Mouse (Mus musculus) c-Kit-positive CD71-positive TER-119-negative erythroid progenitor cells, embryonic 14.5 days (primary cell): ENCODE data around the gene Large1.
"Not testable (repeated sequence)": the region's sequence is repeated elsewhere in the genome, so short reads cannot be mapped to it uniquely, and the experiment has no call there.

Experiments used
- DNase-seq: peaks from one replicate; pipeline ENCODE4 v3.0.0-alpha.2; 2013; ENCODE audit warnings: low read depth

Large1 gene

DNA sequence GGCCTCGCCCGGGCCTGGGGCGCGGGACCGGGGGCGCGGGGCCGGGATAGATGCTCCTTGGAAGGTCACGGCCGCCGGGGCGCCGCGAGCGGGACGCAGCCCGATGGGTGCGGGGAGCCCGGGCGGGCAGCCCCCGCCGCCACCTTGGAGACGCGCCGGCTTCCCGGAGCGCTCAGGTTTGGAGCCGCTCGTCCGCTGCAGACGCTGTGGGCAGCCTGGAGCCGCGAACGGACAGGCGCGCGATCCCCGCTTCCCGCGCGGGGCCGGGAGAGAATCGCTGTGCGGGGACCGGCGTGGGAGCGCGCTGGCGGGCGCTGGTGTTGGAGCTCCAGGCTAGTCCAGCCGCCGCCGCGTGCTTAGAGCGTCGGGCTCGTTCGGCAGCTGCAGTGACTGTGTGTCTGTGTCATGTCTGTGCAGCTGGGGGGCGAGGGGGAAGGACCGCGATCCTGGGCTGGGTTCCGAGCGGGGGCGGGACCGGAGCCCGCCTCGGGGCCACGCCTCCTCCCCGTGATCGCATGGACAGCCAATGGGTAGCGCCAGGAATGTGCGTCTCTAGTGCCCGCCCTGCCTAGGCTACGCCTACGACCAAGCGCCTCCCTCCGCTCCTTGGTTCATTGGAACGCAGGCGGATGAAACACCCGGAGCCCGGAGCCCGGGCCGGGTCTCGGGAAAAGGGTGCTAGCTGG, at the start of gene Large1:
TSS of gene Large1 (minus strand) at position 433 of the 686 bp plus-strand sequence.
- DNase-seq: peak; percentile 75

DNA sequence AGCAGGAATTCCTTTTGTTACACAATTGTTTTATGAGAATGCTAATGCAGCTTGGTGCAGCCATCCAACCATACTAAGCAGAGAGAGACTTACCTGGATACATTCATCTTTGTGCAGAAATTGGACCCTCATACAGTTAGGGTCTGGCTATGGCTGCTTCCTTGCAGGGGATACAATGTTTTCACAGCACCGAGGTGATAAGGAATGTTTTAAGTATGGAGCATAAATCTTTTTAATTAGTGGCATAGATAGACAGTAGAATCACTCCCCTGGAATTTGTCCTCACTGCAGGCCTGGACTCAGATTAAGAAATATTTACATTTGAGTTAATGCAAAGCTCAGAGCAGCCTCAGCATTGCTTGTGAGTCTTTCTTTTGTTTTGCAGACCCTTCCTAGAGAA, 47.0 kb upstream of the Large1 start:
- DNase-seq: no peak

DNA sequence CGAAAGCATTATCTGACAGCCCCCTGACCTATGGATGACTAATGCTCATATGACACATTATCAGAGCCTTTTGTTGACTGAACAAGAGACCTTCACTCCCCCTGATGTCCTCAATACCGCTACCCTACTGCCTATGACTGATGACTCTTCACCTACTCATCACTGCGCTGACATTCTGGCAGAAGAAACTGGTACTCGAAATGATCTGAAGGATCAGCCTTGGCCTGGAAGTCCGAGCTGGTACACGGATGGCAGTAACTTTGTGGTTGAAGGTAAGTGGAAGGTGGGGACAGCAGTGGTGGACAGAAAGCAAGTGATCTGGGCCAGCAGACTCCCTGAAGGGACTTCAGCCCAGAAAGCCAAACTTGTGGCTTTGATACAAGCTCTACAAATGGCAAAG, 19.7 kb upstream of the Large1 start:
- DNase-seq: not testable (repeated sequence)

DNA sequence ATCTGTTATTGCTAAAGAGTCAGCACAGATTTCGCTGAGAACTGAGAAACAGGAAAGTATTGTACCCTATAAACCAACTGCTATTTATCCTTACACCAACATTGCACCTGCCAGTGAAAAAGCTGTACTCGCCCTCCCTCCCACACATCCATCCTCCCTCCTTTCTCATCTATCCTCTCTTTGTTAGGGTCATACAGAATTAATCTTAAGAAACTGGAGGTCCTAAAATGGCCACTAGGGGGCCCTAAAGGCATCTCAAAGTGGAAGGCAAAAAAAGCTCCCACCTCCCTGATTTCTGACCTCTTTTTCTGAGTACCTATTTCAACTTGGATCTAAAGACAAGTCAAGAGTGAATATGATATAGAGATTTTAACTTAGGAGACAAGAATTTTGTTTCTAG, 2.6 kb upstream of the Large1 start:
- no peak for DNase-seq

DNA sequence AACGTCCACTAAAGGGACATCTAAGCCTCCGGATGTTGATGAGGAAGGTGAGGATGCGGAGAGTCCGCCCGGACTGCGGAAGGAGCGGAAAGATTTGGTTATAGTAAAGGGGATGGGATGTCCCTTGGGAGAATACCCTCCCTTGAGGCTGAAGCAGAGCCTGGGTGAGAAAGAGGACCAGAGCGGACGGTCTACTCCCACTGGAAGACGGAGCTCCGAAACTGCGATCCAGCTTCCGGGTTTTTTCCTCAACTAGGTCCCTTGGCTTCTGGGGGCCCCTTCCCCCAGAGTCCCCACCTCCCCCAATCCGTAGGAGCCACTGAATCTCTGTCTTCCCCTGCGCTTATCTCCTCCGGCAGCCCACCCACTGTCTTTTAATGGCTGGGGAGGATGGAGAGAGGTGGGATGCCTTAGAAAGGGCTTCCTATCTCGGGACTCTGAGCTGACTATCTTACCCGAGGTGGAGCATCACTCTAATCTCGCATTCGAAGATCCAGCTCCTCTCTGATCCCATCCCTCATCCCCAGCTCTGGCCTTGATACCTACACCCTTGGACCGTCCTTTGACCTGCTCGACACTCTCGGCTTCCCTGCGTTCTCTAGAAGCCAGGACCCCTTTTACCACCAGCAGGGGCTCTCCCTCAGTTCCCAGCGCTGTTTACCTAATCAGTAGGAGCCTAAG, 1.0 kb upstream of the Large1 start:
- DNase-seq: no peak

DNA sequence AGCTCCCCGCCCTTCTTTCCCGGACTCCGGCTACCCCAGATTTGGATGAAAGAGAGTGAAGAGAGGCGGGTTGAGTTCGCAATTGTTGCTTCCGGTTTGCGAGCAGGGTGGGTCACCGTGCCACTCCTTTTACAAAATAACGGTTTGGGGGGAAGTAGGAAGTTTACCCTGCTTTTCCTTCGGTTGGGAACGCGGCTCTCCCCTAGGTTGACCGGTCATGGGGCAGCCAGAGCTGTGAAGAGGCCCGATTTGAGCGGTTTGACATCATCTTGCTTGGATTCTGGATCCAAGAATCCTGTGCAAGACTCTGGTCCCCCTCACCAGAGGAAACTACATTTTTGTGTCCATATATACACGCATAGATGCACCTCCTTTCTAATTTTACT, 447 bp upstream of the Large1 start:
- no peak for DNase-seq

DNA sequence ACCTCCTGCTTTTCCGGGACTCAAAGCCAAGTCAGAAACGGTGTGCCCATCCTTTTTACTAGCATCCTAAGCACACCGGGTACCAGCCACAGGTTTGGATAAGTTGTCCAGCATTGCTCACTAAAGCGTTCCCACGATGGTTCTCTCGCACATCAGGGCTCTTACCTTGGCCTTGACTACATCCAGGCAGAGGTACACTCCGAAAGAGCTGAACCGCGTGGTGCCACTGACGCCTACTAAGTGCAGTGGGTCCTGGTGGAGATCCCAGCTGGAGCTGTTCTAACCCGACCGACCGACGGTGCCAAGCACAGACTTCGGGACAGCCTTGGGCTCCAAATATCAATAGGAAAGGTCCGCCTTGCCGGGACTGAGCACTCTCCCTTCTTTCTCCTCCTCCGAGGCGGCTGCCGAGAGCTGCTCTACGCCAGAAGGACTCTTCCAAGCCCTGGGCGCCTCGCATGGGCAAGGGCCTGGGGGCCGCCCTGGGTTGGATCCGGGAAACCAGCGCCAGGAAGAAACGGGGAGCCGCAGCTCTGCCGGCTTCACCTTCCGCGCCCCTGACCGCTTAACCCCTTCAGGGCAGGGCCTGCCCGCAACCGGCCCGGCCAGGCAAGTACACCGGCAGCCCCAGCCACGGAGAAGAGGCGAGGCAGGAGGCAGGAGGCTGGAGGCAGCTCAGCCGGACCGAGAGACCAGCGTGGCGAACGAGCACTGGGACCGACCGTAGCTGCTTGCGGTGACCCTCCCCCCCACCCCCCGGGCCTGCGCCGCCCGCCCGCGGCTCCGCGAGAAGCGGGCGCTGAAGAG, 836 bp downstream of the Large1 start:
- no peak for DNase-seq

DNA sequence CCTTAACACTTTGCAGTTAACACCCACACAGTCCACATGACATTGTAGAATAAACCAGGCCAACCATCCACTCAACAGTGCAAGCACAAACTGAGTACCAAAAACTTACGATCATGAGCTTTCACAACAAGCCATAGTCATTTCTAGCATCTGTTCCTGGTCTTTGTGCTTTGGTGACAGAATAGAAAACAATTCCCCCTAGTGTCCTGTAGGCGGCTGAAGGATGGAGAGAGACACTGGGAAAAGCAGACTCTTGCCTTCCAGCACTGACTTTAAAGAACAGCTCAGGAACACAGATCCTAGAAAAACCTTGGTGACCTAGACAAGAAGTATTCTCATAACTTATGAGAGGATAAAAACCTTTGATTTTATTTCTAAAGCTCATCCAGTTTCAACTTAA, 3.0 kb downstream of the Large1 start:
- DNase-seq: no peak

DNA sequence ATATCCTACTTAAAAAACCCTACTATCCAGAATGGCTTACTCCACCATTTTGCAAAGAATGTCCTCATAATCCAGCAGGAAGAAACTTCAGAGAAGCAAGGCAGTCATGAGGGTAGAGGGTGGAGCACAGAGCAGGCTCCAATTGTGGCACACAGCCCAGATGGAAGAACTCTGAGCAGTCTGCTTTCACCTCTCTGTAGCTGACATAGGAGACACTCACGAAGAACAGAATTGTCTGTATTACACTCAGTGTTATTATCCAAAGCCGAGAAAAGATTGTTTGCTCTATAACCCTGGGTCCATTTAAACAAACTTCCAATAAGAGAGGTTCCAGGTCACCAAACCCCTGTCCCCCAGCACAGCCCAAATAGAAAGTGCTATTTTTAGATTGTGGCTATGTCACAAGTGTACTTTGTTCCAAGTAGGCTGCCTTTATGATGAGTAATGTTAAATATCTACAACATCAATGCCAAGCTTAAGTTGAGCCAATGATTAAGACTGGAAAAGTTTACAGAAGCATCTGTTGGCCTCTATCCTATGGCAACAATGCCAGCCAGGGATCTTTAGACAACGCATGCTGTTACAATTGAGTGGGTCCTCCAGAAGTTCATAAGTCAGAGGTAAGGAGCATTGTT, 10.5 kb downstream of the Large1 start:
- no peak for DNase-seq

DNA sequence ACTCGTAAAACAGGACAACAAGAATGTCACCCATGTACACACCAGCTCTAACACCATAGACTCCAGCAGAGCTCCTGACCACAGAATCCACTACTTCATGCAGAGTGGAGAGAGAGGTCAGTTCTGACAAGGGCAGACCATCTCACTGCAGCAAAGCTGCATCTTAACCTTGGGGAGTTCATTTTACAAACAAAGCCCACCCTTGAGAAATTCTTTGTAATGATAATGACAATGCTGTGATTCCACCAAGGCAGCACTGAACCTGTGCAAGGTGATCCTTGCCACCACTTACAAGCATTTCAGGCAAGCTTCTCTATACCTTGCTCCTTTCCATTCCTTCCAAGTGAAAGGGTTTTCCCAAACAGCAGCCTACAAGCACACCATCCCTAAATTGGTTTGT, 16.5 kb downstream of the Large1 start:
- DNase-seq: no peak

DNA sequence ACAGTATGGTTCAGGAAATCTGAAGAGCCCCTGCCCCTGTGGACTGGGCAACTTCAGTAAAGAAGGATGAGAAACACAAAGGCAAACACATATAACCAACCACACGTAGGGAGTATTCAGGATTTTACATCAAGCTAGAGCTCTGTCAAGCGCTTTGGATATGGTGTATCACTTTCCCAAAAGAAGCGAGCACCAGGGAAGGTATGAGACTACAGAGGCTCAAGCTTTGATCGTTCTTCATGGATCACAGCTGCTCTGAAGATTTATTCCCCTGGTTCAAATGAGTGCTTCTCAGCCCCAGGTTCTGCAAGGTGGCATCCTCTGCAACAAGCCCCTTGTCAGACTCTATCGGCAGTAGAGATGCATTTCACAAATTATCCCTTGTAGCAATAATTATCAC, 24.2 kb downstream of the Large1 start:
- DNase-seq: no peak

DNA sequence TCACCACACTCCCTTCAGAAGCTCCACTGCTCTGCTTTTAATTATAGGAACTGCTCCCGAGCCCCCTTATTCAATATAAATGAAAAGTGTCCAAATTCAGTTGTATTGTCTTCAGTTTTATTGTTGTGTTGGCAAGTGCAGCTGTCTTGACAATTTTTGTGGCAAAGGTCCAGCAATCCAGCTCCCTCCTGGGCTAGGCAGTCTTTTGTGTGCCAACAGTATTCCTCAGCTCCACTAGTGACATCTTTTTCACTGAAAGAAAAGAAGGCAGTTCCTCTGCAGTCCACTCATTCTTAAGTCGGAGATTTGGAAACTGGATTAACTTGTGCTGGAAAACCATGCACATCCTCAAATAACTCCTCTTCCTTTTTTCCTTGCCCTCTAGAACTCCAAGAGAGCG, 25.3 kb downstream of the Large1 start:
- no peak for DNase-seq

DNA sequence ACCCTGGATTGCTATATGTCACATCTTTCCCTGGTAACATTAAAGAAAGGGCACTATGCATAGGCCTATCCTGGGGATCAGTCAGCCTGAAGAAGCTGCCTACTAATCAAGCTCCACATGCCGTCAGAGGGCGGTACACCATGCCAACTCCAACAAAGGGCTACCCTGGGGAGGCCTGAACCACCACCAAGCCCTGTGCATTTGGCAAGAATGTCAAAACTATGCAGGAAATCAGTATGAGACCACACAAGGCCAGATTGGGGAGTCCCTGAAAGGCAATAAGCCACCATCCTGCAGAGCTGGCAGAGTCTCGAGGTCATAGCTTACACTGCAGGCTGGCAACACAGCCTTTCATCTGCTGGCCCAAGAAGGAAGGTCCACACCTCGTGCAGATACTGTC, 28.7 kb downstream of the Large1 start:
- DNase-seq: no peak

DNA sequence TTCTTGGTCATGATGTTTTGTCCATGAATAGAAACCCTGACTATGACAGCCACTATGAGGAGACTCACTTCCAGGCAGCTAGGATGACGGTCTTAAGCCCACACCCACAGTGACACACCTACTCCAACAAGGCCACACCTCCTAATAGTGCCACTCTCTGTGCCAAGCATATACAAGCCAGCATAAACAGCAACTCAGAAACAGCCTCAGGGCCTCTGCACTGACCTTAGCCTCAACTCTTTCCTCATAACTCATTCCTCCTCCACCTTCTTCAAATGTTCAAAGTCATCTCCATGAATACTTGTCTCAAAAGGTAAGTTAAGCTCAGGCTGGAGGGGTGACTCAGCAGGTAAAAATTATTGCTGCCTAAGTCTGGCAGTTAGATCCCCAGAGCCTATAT, 29.7 kb downstream of the Large1 start:
- no peak for DNase-seq

DNA sequence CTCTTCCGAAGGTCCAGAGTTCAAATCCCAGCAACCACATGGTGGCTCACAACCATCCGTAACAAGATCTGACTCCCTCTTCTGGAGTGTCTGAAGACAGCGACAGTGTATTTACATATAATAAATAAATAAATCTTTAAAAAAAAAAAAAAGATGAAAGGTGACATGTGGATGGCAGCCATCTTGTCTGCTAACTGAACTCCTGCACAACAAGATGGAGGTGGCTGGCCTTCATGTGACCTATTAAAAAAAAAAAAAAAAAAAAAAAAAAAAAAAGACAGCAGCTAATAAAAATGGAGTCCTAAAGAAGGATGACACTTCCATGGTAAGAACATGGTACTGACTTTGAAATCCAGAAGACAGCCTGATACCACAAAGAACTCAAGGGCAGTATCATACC, 33.8 kb downstream of the Large1 start:
- DNase-seq: not testable (repeated sequence)

DNA sequence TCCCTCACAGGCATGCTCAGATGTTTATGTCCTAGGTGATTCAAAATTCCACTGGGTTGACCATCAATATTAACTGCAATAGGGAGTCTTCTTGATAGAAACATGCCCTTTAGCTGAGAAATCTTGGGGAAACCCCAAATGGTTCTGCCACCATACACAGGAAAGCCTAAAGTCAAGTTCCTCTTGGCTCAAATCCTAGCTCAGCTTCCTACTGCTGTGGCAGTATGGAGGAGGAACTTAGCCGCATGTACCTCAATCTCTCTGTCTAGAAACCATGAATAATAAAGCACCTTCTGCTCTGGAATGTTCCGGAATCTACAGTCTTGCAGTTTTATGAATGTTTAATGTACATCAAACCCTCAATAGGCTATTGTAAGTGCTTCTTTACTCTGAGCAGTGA, 39.4 kb downstream of the Large1 start:
- DNase-seq: no peak

DNA sequence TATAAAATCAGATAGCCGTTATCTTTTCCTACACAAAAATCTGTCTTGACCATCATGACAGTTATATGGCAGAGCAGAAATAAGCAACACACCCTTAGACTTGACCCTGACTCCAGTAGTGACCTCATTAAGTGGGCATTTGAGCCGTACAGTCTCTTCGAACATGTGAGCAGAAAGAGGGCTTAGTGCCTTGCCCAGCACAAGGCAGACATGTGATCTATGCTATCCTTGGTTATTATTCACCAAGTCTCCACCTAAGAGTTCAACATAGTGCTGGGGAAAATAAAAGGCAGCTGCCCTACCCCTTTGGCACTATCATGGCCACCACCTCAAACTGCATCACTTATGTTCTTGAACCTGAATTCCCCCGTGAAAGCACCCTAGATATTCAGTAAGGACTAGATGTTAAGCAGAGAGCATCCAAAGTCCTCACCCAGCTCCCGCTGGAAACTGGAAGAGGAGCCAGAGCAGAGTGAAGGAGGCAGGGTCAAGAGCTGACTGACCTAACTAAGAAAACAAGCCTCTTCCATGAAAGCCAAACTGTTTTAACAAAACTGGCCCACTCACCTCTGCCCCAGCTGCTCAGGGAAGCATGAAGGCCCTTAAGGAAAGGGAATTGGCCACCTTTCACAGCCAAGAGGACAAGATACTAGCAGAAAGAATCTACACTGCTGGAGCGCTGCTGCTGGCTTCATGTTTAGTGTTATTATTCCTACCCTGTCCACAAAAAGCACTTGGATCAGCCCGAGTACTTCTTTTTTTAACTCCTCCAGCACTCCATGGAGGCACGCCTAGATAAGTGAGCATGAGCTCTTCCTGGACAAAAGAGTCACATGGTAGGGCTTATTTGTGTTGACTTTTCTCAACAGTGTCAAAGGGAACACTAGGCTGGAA, 40.4 kb downstream of the Large1 start:
- no peak for DNase-seq

DNA sequence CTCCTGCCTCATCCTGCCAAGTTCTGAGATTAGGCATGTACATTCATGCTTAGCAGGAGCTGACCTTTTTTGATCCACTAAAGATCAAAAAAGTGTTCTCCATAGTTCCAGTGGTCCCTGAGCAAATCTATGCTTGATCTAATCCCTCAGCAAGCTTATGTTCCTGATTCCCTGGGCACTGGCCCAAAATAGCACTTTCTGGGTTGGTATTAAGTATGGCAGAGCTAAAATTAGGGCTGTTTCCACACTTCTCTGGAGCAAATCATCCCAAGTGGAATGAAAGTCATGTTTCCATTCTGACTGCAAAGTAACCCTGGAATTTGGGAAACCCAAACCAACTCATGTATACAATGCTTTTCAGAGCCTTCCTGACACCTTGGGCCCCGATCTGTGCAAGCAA, 42.9 kb downstream of the Large1 start:
- no peak for DNase-seq

DNA sequence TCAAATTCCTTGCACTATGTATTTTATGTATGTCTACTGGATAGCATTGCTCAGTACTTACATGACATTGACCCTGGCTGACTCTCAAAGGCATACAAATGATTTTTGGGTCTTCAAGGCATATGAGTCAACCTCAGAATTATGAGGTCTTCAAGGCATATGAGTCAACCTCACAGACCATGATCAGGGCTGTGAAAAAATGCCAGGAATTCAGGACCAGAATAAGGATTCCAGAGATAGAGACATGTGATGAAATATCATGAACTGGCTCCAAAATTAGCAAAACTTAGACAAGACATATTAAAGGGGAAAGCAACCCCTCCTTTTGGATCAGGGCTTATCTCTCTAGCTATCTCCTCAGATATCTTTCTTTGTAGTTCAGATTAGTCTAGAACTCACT, 43.3 kb downstream of the Large1 start:
- DNase-seq: no peak

DNA sequence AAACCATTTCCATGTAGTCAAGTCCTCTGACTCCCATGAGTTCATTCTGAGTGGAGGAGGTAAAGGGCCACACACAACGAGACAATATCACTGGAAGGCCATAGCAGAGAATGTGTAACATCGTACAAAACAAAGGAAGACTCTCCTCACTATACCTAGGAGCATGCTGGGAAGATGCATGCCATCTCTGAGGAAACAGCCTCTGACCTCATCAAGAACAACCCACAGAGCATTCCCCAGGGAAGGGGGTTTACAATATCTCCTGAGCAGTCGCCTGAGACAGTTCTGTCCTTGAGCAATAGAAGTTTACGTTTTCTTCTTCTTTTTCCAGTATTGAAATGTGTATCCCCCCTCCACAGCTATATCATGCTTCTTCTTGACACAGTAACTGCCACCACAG, 49.4 kb downstream of the Large1 start:
- no peak for DNase-seq

DNA sequence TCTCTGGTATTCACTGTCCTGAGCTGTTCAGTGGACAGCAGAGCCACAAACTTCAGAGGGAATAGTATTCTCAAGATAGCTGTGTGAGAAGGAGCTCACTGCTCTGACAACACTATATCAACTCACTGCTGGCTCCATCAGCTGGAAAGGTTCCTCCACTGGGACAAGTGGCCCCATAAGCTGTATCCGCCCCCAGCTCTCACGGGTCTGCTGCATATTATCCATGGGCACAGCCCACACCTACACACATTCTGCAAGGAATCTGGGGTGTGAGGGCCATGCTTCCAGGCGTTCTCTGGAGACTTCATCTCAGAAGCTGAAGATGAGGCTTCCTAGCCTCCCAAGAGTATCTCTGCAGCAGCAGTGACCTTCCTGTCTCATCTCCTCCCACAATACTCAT, 50.4 kb downstream of the Large1 start:
- DNase-seq: no peak

DNA sequence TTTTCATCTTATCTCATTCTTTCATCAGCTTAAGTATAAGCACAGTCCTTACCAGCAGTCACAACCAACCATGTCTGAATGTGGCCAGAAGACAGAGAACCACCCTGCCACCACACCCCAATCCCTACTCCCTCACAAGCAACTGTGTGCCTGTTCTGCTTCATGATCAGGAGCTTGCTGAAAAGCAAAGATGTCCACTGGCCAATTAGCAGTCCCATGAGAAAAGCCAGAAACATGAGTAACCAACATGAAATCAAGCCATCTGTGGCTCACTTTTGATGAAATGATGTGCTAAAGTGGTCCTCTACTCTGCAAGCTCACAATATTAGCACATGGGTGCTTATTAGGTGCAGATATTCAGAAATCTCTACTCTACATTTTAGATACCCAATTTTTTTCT, 57.8 kb downstream of the Large1 start:
- no peak for DNase-seq
